Mouse (Mus musculus) frontal cortex, adult 2 months (tissue): ENCODE results near the gene Slc36a1. TPM values are rescaled to one million over a fixed set of nuclear protein-coding genes. Genes with fewer than 3 reads are reported as not detected.

Experiments used
- DNase-seq, 2 experiments: peaks; one replicate each; pipeline ENCODE4 v3.0.0; 2022; ENCODE audit warnings: low spot score in 1 of 2; ENCODE audit errors: extremely low spot score in 1 of 2
- polyA plus RNA-seq: library from polyadenylated mRNA; depleted of rRNA; stranded (reverse); fragments of >200 nt; gene quantifications from 2 replicates; pipeline ENCODE4 v1.2.3, GENCODE M21; 2012; rRNA removed

Gene Slc36a1
- polyA plus RNA-seq, 1 experiment = 33.7 TPM

DNA sequence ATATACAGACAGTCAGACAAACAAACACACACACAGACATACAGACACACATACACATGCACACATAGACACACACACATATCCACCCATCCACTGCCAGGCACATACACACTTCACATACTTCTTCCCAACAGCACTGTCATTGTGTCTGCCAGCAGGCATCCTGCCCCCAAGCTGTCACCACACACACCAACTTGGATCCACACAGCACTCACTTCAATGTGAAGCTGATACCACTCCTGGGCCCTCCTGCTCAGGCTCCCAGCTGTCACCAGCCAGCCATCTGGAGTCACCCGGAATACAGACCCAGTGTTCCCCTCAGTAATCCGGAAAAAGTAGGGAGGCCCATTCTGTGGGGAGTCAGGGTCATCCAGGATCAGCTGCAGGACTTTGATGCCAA, 61.5 kb downstream of the Slc36a1 start:
- peak in 1 of 2 experiments; percentile 13 for DNase-seq

DNA sequence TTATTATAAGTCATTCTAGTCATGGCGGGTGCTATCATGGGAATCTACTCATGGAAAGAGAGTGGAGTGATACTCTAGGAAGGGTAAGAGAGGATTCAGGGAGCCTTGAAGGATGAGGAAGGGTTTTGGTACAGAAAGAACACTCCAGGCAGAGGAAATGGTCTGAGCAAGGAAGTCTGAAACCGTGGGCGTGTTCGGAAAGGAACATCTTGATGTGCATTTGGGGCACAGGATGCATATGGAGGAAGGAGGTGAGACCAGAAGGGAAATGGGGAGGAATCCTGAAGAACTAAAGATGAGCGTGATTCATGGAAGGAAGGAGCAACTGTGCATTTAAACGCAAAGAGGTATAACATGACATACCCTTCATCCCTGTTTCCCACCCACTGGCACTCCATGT, 64.4 kb downstream of the Slc36a1 start:
- DNase-seq = peak in 1 of 2 experiments; percentile 41

DNA sequence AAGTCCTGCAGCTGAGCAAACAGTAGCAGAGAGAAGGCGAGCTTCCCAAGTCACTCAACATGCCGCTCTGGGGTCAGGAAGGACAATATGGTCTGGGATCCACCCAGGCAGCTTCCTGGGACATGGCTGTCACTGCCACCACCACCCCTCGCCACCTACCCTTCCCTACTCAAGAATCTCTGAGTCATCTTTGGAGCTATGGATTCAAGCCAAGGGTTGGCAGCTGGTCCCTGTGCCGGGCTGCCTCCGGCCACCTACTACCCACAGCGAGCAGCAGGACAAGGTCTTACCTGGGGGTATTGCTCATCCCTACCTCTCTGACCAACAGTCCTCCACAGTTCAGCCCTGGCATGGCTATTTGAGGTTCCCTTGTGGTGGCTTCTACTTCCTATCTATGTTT, 70.6 kb downstream of the Slc36a1 start:
- peak in 1 of 2 experiments; percentile 55 for DNase-seq

Other genes with a start within 250 kb of the Slc36a1 start
- gene Tnip1, start 241.4 kb upstream of the Slc36a1 start, polyA plus RNA-seq = 21.9 and 24.0 TPM in 2 replicates
- gene Anxa6, start 170.9 kb upstream of the Slc36a1 start, polyA plus RNA-seq = 76.6 and 76.8 TPM in 2 replicates
- 0.94 and 1.2 TPM in 2 replicates for gene Ccdc69, start 126.2 kb upstream of the Slc36a1 start, polyA plus RNA-seq
- gene Gm2a, start 106.2 kb upstream of the Slc36a1 start, polyA plus RNA-seq = 41.3 and 45.6 TPM in 2 replicates
- gene Slc36a3, start 52.6 kb upstream of the Slc36a1 start, polyA plus RNA-seq = not detected in 2 replicates
- 2.0 and 2.5 TPM in 2 replicates for gene Slc36a2, start 19.3 kb upstream of the Slc36a1 start, polyA plus RNA-seq
- gene Fat2, start 132.2 kb downstream of the Slc36a1 start, polyA plus RNA-seq = 0.04 and 0.06 TPM in 2 replicates
- gene Sparc, start 218.8 kb downstream of the Slc36a1 start, polyA plus RNA-seq = 433 and 435 TPM in 2 replicates